Mouse (Mus musculus) frontal cortex, postnatal 36 days (tissue): ENCODE results near the gene Gfer.
"Not testable (repeated sequence)": the region's sequence is repeated elsewhere in the genome, so short reads cannot be mapped to it uniquely, and the experiment has no call there.

Experiments
- DNase-seq, 2 experiments: peaks; one replicate each; pipeline ENCODE4 v3.0.0; 2022; ENCODE audit warnings: low spot score in 2 of 2

The Gfer gene

DNA sequence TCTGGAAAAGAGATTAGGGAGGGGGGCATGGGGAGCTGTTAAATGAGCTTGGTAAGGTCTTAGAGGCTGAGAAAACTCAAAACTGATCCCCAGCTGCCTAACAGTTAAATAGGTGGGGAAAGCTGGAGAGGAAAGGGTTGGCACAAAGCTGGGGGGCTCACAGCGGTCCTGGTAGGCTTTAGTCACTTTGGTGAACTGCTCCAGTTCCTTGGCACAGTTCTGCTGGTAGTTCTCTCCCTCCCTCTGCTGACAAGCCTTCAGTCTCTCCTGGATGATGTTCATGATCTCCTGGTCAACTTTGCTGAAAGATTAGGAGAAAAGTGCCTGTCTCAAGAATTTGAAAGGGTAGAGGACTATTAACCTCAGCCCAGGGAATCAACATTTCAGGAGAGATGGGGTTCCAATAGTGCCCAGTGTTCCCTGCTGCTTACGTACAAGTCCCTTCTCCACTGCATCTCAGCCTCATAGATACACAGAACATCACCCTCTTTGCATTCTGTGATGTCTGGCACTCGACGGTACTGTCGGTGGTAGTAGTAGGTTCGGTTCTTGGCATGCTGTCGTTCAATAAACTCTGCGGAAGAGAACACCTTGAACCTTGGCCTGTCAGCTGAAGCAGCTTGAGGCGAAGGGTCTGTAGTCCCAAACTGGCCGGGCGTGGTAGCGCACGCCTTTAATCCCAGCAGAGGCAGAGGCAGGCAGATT is 26.4 kb upstream of the Gfer start:
- no peak for DNase-seq

DNA sequence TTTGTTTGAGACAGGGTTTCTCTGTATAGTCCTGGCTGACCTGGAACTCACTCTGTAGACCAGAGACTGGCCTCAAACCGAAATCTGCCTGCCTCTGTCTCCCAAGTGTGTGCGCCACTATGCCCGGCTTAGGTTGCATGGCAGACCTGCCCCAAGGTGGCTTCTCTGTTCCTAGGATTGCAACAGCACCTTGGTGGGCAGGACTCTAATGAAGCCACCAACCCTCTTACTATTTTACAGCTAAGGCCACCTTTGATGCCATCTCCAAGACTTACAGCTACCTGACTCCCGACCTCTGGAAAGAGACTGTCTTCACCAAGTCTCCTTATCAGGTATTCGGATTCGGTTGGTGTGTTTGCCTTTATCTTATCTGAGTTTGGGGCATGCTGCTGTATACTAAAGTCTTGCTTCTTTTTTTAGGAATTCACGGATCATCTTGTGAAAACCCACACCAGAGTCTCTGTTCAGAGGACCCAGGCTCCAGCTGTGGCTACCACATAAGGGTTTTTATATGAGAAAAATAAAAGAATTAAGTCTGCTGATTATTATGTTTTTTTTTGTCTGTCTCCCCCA is 25.5 kb upstream of the Gfer start:
- not testable (repeated sequence) for DNase-seq

DNA sequence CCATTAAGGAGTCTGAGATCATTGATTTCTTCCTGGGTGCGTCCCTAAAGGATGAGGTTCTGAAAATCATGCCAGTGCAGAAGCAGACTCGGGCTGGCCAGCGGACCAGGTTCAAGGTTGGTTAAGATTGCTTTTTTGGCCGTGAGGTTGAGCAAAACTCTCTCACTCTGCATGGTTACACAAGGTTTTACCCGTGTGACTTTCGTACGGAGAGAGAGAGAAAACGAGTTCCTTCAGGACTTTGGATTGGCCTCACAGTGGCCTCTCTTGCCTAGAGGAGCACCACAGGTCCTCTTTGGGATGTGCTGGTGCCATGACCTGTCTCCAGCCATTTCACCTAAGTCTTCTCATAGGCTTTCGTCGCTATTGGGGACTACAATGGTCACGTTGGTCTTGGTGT is 24.7 kb upstream of the Gfer start:
- DNase-seq, result not testable (repeated sequence)

DNA sequence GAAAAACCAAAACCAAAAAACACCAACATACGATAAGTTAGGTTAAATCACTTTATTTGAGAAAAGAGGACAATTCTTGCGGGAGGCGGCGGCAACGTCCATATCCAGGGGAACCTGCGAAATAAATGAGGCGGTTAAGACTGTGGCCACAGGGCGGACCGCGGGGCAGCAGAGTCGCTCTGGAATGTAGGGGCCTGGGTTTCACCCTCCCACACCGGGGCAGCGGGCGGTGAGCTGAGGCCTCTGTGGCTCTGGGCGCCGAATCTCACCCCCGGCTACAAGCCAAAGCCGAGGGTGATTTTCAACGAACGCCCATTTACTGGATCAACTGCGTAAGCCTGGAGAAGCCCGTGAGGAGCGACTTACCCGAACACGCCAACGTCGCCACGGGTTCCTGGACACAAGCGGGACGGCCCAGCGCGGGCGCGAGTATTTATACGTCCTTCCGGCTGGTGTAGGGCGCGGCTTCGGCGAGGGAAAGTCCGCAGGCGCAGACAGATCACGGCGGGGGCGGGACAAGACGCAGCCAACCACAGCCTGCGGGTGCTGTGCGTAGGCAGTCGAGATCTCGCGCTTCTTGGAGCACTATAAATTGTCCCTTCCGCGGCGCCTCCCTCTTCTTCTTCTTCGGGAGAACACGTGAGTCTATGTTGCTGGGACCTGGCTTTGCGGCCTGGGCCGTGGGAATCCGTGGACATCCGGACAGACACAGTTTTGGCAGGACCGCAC is 23.7 kb upstream of the Gfer start:
- peak; percentile 99 for DNase-seq

DNA sequence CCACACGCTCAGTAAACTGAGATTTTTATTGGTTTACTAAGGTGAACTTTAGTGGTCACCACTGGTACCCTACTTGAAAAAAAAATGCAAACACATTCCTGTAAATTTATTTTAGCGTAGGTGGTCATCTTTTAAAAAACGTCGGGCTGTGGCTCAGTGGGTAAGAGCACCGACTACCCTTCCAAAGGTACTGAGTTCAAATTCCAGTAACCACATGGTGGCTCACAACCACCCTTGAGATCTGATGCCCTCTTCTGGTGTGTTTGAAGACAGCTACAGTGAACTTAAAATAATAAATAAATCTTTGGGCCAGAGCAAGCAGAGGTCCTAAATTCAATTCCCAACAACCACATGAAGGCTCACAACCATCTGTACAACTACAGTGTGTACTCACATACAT is 23.0 kb upstream of the Gfer start:
- not testable (repeated sequence) for DNase-seq

DNA sequence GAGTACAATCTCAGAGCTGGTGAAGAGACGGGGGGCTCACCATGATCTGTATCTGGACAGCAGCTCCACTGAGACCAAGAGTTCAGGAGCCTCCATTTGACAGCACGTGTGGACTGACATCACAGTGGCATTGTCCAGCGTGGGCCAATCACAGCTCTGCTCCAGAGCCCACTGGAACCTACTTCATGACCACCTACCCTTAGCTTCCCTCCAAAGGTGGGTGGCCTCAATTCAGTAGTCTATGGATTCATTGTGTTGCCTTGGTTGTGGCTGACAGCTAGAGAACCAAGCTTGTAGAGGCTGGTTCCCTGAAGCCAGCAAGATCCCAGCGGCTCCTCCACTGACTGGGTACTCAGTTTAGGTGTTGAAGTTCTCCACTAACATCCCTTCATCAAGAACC is 22.0 kb upstream of the Gfer start, which contains the start of the genes Rnf151 and Rps2:
Gene Rnf151 (minus strand): TSS at position 121 of the 400 bp plus-strand sequence.
Gene Rps2 (plus strand): TSS at position 174 of the 400 bp plus-strand sequence.
- no peak for DNase-seq

DNA sequence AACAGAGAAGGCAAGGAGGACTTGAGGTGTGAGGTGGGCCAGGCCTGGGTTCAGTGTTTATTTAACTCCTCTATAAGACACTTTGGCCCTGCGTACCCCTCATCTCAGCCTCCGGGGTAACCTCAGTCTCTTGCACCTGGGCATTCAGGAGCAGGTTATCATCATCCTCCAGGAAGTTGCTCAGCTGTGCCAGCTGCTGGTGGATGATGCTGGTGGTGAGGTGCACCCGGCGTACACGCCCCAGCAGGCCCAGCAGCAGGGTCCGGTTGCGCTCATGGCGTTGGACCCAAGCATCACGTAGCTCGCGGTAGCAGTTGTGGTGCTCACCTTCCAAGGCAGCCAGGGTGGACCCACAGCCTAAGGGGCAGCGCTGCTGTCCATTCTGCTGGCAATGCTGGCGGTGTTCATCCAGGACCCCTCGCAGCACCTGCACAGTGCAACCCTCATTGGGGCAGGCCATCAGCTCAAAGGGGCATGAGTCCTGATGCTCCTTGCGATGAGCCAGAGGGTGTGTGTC is 20.3 kb upstream of the Gfer start:
- no peak for DNase-seq

DNA sequence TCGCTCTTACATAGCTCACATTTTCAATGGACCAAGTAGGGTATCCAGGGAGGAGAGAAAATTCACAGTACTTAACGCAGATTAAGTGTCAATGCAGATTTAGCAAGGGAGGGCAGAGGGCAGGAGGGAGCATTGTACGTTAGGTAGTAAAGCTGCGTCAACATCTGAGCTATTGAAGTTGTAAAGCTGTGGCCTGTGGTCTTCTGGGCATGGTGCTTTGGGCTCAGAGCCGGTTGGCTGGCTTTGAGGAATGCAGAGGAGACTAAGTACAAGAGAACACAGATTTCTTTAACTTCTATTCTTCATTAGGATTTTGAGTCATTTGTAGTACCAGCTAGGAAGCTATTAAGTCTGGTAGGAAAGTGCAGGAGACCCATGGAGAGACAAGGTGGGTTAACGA is 19.6 kb upstream of the Gfer start:
- no peak for DNase-seq

DNA sequence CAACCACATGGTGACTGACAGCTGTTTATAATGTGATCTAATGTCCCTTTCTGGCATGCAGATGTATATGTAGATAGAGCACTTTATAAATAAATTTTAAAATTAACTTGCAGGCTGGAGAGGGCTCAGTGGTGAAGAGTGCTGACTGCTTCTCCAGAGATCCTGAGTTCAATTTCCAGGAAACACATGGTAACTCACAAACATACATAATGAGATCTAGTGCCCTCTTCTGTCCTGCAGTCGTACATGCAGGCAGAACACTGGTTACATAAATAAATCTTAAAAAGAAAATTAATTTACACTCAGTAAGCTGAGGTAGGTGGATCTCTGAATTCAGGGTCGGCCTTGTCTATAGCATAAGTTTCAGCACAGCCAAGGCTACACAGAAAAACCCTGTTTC is 12.7 kb upstream of the Gfer start:
- no peak for DNase-seq

DNA sequence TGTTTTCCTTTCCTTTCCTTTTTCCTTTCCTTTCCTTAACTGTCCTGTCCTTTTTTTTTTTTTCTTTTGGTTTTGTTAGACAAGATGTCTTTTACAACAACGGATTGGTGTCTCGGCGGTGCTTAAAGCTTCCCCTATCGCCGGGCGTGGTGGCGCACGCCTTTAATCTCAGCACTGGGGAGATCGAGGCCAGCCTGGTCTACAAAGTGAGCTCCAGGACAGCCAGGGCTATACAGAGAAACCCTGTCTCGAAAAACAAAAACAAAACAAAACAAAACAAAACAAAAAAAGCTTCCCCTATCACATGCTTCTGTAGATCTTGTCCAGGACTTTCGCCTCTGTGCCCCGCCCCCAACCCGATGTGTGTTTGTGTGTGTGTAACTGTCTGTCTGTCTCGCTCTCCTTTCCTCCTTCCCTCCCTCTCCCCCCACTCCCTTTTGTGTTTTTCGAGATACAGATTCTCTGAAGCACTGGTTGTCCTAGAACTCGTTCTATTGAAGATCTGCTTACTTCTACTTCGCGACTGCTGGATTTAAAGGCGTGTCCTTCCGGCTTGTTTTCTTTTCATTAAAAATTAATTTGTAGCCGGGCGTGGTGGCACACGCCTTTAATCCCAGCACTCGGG is 12.0 kb upstream of the Gfer start:
- DNase-seq, result no peak

DNA sequence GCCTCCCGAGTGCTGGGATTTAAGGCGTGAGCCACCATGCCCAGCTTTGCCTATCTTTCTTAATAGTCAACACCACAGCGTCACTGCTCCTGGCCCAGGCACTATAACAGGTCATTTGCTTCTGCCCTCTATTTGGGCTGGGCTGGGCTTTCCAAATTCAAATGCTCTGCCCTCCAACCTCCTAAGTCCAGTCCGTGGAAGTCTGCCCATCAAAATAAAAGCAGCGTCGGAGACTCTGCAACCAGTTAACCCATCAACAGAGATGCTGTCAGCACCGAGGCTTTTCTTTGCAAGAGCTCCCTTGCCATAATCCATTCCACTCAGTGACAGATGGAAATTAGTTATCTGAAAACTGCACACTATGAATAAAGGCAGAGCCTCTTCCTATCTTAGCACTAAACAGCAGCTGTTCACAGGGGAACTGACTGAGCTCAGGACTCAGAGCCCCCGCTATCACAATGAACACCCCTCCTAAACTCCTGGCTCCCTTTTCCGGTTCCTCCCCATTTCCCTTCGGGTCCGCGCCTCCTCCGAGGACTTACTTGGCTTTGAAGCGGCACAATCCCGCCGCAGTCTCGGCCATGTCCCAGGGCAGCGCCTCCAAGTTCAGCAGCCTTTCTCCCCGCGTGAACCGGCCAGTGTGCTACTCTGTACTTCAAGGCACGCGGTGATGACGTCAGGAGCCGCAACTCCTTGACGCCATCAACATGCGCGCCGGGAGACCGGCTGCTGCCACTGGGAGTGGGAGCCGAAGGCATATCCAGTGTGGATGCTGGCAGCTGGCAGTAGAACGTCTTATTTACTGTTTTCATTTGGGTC is 11.2 kb upstream of the Gfer start, which contains the start of gene Tbl3:
Gene Tbl3 (minus strand): TSS at position 679 of the 819 bp plus-strand sequence.
- peak; percentile 95 to 98 for DNase-seq

DNA sequence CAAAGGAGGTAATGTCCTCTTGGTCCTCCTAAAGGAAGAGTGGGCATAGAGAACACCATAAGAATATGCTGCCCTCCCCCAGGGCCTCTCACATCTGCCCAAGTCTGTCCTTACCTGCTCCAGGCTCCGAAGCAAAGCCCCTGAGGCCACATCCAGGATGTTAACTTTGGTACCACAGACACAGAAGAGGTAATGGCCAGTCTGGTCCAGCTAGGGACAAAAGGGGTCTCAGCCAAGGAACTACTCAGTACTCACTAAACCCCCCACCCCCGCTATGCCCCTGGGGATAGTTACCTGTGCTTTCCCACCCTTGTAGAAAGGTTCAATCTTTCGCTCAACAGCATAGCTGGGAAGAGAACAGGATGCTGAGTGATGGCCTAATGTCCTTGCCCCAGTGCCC is 9.9 kb upstream of the Gfer start:
- DNase-seq, result no peak

DNA sequence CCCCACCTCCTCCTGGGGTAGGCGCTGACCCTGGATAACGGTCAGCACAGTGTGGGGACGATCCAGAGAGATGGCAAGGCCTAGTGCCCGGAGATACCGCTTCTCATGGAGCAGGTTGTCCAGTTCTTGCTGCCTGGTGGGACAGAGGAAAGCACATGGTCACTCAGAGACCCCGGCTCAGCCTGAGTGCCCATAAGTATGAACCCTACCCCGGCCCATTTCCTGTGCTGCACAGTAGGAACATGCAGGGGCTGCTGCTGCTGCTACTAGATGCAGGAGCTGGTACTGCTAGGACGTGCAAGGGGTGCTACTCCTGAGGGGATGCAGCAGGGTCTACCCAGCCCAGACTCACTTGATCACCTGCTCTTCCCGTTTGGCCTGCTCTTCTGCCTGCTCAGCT is 5.3 kb upstream of the Gfer start:
- DNase-seq, result no peak

DNA sequence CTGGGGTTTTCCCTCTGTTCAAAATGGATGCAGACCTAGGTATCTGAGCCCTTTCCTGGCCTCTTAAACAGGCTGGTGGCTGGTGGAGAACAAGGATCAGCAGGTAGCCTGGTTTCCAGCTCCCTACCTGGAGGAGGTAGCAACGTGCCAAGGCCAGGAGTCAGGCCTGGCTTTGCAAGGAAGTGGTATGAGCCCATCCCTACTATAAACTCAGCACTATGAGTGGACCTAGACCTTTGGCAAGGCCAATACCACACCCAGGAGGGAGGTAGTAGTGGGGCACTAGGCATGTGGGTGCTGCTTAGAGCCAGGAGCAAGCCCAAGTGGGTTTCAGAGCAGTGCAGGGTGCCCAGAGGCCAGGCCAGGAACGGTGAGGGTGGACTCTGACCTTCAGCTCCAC is 3.5 kb upstream of the Gfer start:
- no peak for DNase-seq

DNA sequence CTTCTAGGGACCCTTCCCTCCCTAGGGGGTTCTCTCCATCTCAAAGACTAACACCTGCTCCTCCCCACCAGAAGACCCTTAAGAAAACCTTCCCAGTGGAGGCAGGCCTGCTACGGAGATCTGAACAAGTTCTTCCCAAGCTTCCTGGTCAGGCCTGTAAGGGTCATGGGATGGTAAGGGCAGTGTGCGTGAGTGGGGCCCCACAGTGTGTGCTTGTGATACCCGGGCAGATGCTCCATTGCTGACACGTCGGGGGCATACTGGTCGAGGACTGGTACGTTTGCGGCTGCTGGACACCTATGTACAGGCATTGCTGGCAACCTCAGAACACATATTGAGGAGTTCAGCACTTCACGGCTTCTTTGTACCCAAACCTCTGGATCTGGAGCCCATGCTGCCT is 2.8 kb upstream of the Gfer start:
- DNase-seq, result no peak

DNA sequence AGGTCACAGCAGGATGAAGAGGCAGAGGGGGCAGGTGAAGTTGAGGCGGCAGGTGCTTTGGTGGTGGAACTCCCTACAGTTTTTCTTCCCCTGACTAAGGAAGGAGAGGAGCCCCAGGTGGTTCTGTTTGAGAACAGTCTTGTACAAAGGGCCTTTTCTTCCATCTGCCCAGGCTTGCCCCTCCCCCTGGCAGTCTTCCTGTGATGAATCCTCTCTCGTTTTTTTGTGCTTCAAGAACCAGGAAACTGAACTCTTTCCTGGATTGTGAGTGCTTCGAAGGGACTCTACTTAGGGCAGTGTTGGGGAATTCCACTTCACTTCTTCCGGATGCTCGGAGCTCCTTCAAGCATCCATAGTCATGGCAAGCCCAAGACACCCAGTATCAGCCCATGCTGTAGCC is 2.0 kb upstream of the Gfer start:
- no peak for DNase-seq

DNA sequence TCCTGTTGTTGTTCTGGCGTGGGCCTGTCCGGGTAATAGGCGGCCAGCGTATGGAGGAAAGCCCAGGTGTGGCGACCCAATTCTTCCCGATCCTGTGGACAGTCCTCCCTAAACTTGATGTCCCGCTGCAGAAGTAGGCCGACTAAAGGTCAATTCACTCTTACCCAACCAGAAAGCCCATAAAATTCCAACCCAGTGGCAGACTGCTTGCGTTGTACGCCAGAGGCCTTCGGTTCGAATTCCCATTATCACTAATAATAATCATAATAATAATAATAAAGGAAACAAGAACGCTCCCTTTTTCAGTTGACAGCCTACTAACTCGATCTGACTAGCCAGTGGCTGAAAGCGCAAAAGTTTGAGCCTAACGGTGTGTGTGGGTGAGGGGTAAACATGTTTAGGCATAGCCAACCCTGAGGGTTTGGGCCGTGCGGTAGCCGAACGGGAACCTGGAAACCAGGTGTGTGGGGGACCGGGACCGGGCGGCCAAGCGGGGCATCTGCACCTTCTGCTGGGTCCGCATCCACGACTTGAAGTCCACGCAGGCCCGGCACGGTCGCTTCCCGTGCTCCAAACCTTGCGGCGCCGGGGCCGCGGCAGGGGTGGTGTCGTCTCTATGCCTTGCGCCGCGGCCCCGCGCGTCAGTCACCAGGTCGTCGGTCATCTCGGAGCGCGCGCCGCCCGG is 488 bp downstream of the Gfer start:
- DNase-seq, result no peak

DNA sequence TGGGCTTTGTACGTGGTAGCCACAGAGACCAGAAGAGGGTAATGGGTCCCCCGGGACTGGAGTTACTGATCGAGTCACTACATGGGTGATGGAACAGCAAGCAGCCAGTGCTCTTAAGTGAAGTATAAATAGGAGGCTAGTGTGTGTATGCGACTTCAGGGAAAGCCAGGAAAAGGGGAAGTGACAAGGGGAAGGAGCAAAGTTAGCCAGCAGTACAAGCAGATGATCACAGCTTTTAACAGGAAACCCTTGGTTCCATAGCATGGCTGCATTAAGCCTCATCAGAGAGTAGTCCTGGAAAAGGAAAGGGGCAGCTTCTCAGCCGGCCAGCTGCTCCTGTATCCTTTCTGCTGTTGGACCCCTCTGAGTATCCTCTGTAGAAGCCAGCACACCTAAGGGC is 3.6 kb downstream of the Gfer start:
- no peak for DNase-seq

DNA sequence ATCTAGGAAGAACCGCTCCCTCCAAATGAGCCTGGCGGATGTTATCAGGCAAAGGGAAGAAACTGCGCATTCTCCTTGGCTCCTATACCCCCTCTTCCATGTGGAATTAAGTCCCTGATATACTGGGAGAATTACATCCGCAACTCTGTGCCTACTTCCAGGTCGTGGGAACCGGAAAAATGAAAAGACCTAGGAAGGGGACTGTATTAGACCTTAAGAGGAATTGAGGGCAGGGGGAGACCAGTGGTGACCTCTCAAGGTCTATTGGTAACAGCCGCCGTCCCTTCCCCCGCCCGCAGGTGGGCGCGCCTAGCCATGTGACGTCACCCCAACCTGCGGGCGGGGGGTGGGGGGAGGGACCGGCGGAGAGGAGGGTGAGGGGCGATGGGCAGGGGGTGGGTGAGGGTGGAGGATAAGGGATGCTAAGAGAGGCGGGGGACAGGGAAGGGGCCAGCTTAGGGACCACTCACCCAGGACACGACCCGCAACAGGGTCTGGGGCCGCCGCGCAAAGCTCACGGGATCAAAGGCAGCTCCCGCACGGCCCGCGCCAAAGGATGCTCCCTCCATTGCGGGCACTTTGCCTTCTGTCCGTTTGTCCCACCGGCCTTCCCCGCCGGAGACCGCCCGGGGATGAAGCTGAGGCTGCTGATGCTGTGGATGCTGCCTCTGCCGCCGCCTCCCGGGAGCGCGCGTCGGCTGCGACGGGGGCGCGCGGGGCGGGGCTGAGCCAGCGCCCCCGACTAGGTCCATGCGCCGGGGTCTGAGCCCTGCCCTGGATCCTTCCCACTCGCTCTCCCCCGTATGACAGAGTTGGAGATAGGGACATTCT is 6.5 kb downstream of the Gfer start, which contains the start of gene Syngr3:
Gene Syngr3 (minus strand): TSS at position 705 of the 831 bp plus-strand sequence.
- DNase-seq, result peak; percentile 57 to 60

DNA sequence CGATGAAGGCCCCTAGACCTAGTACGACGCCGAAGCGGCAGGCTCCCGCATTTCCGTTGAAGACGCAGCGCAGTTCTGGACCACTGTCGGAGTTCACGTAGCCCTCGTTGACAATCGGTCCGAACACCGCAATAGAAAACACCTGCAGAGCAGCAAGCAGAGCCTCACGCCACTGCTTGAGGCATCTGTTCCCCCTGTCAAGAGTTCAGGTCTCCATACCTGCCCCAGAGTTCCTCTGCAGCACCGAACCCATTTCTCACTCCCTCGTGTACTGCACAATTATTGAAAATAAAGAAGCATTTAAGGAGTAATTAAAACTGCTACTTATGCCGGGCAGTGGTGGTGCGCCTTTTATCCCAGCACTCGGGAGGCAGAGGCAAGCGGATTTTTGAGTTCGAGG is 8.4 kb downstream of the Gfer start:
- DNase-seq, result no peak
